Mouse (Mus musculus) embryonic facial prominence, embryonic 14.5 days (tissue): ENCODE results near the gene Pax7. TPM values are rescaled to one million over a fixed set of nuclear protein-coding genes. Genes with fewer than 3 reads are reported as not detected.

ENCODE experiments used
- ATAC-seq: fragments of 200-750 bp; cut with Nextera tagmentation; 2 replicates; pipeline ENCODE4 v1.8.0; 2017; ENCODE audit warnings: low read depth, moderate number of reproducible peaks, moderate TSS enrichment
- DNase-seq: peaks from one replicate; pipeline ENCODE4 v3.0.0-alpha.2; 2015; ENCODE audit warnings: low spot score
- H3K27ac ChIP-seq: fragments of 300-500 bp; sonication (generic); replicated peaks from 2 replicates; pipeline ENCODE4 v1.5.1; 2014; ENCODE audit warnings: low read depth, mild to moderate bottlenecking, low read length, moderate library complexity
- H3K27me3 ChIP-seq: fragments of 300-500 bp; sonication (generic); replicated peaks from 2 replicates; pipeline ENCODE4 v1.6.1; 2014; ENCODE audit warnings: low read length; ENCODE audit not compliant: control insufficient read depth, insufficient read depth
- H3K36me3 ChIP-seq: fragments of 300-500 bp; sonication (generic); 2 replicates; pipeline ENCODE4 v1.6.1; 2014; ENCODE audit warnings: low read length, mixed read lengths; ENCODE audit not compliant: control insufficient read depth, insufficient read depth
- H3K4me1 ChIP-seq: fragments of 300-500 bp; sonication (generic); 2 replicates; pipeline ENCODE4 v1.6.1; 2014; ENCODE audit warnings: antibody characterized with exemption, low read length; ENCODE audit not compliant: control insufficient read depth, insufficient read depth
- H3K4me2 ChIP-seq: fragments of 300-500 bp; sonication (generic); 2 replicates; pipeline ENCODE4 v1.6.1; 2014; ENCODE audit warnings: low read depth, mild to moderate bottlenecking, low read length, moderate library complexity, mixed read lengths
- H3K4me3 ChIP-seq: fragments of 300-500 bp; sonication (generic); 2 replicates; pipeline ENCODE4 v1.5.1; 2014; ENCODE audit warnings: low read depth, mild to moderate bottlenecking, low read length
- H3K9ac ChIP-seq: fragments of 300-500 bp; sonication (generic); 2 replicates; pipeline ENCODE4 v1.6.1; 2014; ENCODE audit warnings: low read depth, mild to moderate bottlenecking, low read length, moderate library complexity, mixed read lengths
- H3K9me3 ChIP-seq: fragments of 300-500 bp; sonication (generic); 2 replicates; pipeline ENCODE4 v1.6.1; 2016; ENCODE audit warnings: low read length; ENCODE audit not compliant: control insufficient read depth
- WGBS: fragments of 180-500 bp; shearing (Covaris S2); extraction: QIAGEN DNeasy Blood & Tissue Kit; methylation state at CpG from one replicate; pipeline ENCODE4 v1.1.7; 2014; 5-methylcytosine and 5-hydroxymethylcytosine counted together
- polyA plus RNA-seq: library from polyadenylated mRNA; unstranded; fragments of >200 nt; fragmentation: Nextera tagmentation; extraction: Ambion mirVana; gene quantifications from 2 replicates; pipeline ENCODE4 v1.2.1, GENCODE M21; 2014

The Pax7 gene
- polyA plus RNA-seq, 1 experiment from 2014 or later: 2.6 TPM

- WGBS: 1% methylated on average over 8 of the region's 8 CpGs
- ATAC-seq (no peak), DNase-seq (peak; percentile 32)
Observed at GRCm38 (mm10) chr4:139836196-139836595, 2.9 kb upstream of the Pax7 start.

GRCm38 (mm10) chr4:139833817-139834401 lies 581 bp upstream of the Pax7 start:
- no peak overlapping the region for H3K27ac ChIP-seq

More at GRCm38 (mm10) chr4:139836196-139836595, 2.9 kb upstream of the Pax7 start:
- no peaks in the 10 kb centered on the region for H3K9me3 ChIP-seq
- peaks cover 90% of the 10 kb centered on the region for H3K27me3 ChIP-seq
- peak overlapping the region; percentile 13; the same call in 1 of the 2 replicates for H3K4me3 ChIP-seq
- H3K9ac ChIP-seq: no peak overlapping the region
- H3K36me3 ChIP-seq: no peaks in the 10 kb centered on the region
- H3K4me1 ChIP-seq: no peaks in the 10 kb centered on the region
- no peak overlapping the region for H3K27ac ChIP-seq
- H3K4me2 ChIP-seq: peak overlapping the region; percentile 13; the same call in 1 of the 2 replicates

GRCm38 (mm10) chr4:139832281-139833035 lies 870 bp downstream of the Pax7 start:
- Histone ChIP-seq H3K36me3 (no peaks in the 10 kb centered on the region), H3K4me2 (peak overlapping the region; percentile 48), H3K9ac (peak overlapping the region; percentile 66), H3K4me1 (no peaks in the 10 kb centered on the region), H3K9me3 (no peaks in the 10 kb centered on the region), H3K4me3 (peak overlapping the region; percentile 44), H3K27ac (peak overlapping the region; percentile 69), H3K27me3 (peaks cover 99% of the 10 kb centered on the region)
- under 1% methylated on average over 43 of the region's 55 CpGs for WGBS
- peak; percentile 35 for ATAC-seq
- peak; percentile 51 for DNase-seq

More at GRCm38 (mm10) chr4:139833817-139834401, 581 bp upstream of the Pax7 start:
- Histone ChIP-seq H3K4me2 (peak overlapping the region; percentile 48), H3K9ac (peak overlapping the region; percentile 30; the same call in 1 of the 2 replicates), H3K9me3 (no peaks in the 10 kb centered on the region), H3K4me1 (no peaks in the 10 kb centered on the region), H3K36me3 (no peaks in the 10 kb centered on the region), H3K4me3 (peak overlapping the region; percentile 44), H3K27me3 (peaks cover 99% of the 10 kb centered on the region)
- no peak for DNase-seq
- WGBS: 8% methylated on average over 17 of the region's 17 CpGs
- ATAC-seq: no peak

GRCm38 (mm10) chr4:139831501-139832230 lies 1.7 kb downstream of the Pax7 start:
- peak overlapping the region; percentile 66 for H3K9ac ChIP-seq
- H3K4me1 ChIP-seq: no peaks in the 10 kb centered on the region
- peaks cover 99% of the 10 kb centered on the region for H3K27me3 ChIP-seq
- no peak for ATAC-seq
- peak overlapping the region; percentile 44 for H3K27ac ChIP-seq
- H3K4me2 ChIP-seq: peak overlapping the region; percentile 48
- H3K36me3 ChIP-seq: no peaks in the 10 kb centered on the region
- no peaks in the 10 kb centered on the region for H3K9me3 ChIP-seq
- DNase-seq: no peak
- 1% methylated on average over 57 of the region's 57 CpGs for WGBS
- peak overlapping the region; percentile 44 for H3K4me3 ChIP-seq

DNA sequence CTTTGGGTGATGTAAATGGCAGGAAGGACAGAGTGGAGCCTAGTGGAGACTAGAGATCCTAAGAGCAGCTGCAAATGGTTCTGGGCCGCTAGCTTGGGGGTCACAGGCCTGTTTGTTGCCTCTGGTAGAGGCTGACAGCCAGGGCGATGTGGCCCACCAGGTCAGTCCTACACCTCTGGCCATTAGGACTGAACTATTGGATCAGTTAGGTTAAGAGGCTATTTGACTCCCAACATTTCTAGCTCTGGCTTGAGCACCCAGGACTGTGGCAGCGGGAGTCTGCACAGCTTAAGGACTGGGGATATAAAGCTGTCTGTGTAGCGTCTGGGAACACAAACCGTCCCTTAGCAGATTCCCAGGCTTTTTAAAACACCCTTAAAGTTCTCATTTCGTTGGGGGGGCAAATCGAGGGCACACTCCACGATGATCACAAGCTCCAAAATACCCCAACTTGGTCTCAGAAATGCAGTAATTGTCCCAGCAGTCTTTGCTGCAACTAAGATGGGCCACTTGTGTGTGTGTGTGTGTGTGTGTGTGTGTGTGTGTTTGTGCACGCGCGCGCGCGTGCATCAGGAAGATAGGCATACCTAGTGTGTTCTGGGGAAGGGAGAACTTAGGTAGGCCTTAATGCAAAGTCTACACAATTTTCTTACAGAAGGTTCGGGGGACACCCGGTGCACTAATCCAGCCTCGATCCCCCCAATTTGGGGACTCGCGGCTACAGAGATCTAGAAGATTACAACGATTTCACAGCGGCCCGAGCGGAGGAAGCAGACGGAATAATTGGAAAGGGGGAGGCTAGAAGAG lies 2.5 kb downstream of the Pax7 start:
- Histone ChIP-seq H3K4me2 (peak overlapping the region; percentile 48), H3K36me3 (no peaks in the 10 kb centered on the region), H3K4me1 (no peaks in the 10 kb centered on the region), H3K9me3 (no peaks in the 10 kb centered on the region), H3K27ac (no peak overlapping the region), H3K4me3 (peak overlapping the region; percentile 44), H3K9ac (peak overlapping the region; percentile 66), H3K27me3 (peaks cover 99% of the 10 kb centered on the region)
- 2% methylated on average over 24 of the region's 24 CpGs for WGBS
- ATAC-seq (no peak), DNase-seq (no peak)

DNA sequence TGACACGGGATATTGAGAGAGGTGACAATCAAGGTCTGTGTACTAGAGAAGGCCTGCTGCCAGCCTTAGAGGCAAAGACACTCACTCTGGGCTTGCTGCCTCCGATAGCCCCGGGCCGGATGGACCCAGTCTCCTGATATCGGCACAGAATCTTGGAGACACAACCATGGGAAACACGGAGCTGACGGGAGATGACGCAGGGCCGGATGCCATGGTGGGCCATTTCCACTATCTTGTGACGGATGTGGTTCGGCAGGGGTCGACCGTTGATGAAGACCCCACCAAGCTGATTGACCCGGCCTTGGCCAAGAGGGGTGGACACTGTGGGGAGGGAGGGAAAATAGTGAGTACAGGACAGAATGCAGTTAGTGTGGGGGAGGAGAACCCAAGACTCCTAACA lies 3.3 kb downstream of the Pax7 start:
- ATAC-seq (no peak), DNase-seq (no peak)
- Histone ChIP-seq H3K9ac (peak overlapping the region; percentile 10; the same call in 1 of the 2 replicates), H3K4me1 (no peaks in the 10 kb centered on the region), H3K27me3 (peaks cover 99% of the 10 kb centered on the region), H3K4me2 (peak overlapping the region; percentile 48), H3K4me3 (peak overlapping the region; percentile 44), H3K36me3 (no peaks in the 10 kb centered on the region), H3K27ac (no peak overlapping the region), H3K9me3 (no peaks in the 10 kb centered on the region)
- 7% methylated on average over 14 of the region's 14 CpGs for WGBS

DNA sequence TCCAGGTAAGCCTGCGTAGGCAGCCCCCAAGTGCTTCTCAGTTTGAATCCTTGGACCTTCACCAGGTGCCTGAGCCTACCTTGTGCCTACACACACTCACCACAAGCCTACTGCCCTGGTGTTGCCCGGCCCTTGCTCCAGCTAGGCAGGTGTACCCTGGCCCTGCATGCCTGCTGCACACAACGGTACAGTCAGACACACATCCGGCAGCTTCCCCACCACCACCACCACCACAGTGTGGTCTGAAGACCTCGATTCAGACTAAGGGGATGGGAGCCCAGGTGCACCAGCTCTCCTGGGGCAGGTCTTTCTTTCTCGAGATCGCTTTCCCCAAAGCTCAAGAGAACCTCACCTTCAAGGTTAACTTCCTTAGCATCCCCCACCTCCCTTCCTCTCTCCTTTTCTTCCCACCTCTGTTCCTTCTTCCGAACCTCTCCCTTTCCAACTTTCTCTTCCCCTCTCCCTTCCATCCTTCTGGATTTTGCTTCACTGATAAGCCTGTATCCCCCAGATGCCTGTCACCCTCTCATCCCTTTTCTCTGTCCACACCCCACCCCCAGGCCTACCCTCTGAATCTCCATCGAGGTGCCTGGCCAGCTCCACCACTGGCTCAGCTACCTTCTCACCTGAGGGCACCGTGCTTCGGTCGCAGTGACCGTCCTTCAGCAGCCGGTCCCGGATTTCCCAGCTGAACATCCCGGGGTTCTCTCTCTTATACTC lies 4.3 kb downstream of the Pax7 start:
- H3K4me3 ChIP-seq: peak overlapping the region; percentile 44
- peak overlapping the region; percentile 48 for H3K4me2 ChIP-seq

More for the DNA sequence above, 4.3 kb downstream of the Pax7 start:
- Histone ChIP-seq H3K27me3 (peaks cover 99% of the 10 kb centered on the region), H3K4me1 (no peaks in the 10 kb centered on the region), H3K9me3 (no peaks in the 10 kb centered on the region), H3K9ac (peak overlapping the region; percentile 36; the same call in 1 of the 2 replicates), H3K27ac (no peak overlapping the region), H3K36me3 (no peaks in the 10 kb centered on the region)
- no peak for ATAC-seq
- DNase-seq: no peak
- 13% methylated on average over 16 of the region's 16 CpGs for WGBS
